Comparison of ENCODE assay signal across 9 mouse cellular contexts in the genomic region with DNA sequence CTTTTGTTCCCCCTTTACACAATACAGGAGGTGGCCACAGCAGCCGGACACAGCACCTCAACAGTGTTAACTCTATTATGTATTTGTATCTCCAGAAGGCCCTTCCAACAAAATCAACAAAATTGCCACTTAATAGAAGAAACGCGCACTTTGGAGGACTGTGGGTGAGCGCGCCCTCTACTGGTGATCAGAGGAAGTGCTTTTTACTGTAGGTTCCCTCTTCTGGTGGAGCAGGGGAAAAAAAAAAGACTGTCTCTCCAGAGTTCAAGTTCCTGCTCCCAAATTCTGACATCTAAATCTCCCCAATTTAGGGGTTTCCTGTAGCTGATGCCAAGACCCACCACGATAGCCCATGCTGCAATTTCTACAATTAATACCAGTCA. TPM values are rescaled to one million over a fixed set of nuclear protein-coding genes. Genes with fewer than 3 reads are reported as not detected.
DNase-seq lines count a peak whose midpoint lies in the region; ATAC-seq and TF ChIP-seq lines count a peak whose summit lies in the region.
"Had no signal": no experiment of that assay in that cellular context is flagged by ENCODE, and none has a peak within 500 bp of the region (broad histone marks: within the 10 kb centered on the region; RNA-seq: fewer than 3 reads in every experiment).

No protein-coding gene starts in this region.

- peaks cover 2% of the 10 kb centered on the region; the same call in 1 of the 2 replicates for H3K4me1 ChIP-seq in lung, postnatal 0 days (ENCODE audit: insufficient read depth, low read depth, low read length)

- no peak for TF ChIP-seq EP300 in lung, postnatal 0 days (IDR thresholded peaks at IDR 0.05)

- ATAC-seq in common myeloid progenitor, adult 5-6 weeks (replicated peaks; ENCODE audit: low read depth, poor library complexity, severe bottlenecking), result peak; percentile 88
- peak; percentile 30; the same call in 1 of the 2 replicates for ATAC-seq in lung, postnatal 0 days

- 1% methylated on average over 6 of the region's 6 CpGs for WGBS in lung, postnatal 0 days

- no peak overlapping the region for H3K27ac ChIP-seq in lung, postnatal 0 days (ENCODE audit: low read length)
- H3K27ac ChIP-seq: liver, embryonic 15.5 days had no signal

- H3K9me3 ChIP-seq in lung, postnatal 0 days (ENCODE audit: low read length), result no peaks in the 10 kb centered on the region
- H3K9me3 ChIP-seq: liver, embryonic 15.5 days had no signal

- peak overlapping the region; percentile 29; the same call in 1 of the 2 replicates for H3K4me2 ChIP-seq in lung, postnatal 0 days (replicated peaks; ENCODE audit: low read depth, low read length)
- H3K4me2 ChIP-seq: liver, embryonic 15.5 days had no signal

- H3K4me3 ChIP-seq in lung, postnatal 0 days (ENCODE audit: low read depth, low read length), result no peak overlapping the region
- H3K4me3 ChIP-seq: liver, embryonic 15.5 days had no signal

- no peaks in the 10 kb centered on the region for H3K36me3 ChIP-seq in lung, postnatal 0 days (ENCODE audit: insufficient read depth, low read length)
- H3K36me3 ChIP-seq: liver, embryonic 15.5 days had no signal

- no peak overlapping the region for H3K9ac ChIP-seq in lung, postnatal 0 days (replicated peaks; ENCODE audit: low read depth)
- H3K9ac ChIP-seq: liver, embryonic 15.5 days had no signal

- TF ChIP-seq CTCF in lung, postnatal 0 days (IDR thresholded peaks at IDR 0.05), result peak; percentile 98

- DNase-seq in CD4-positive helper T cell, adult 2 months (ENCODE audit: low read depth, low spot score), result peak; percentile 78
- DNase-seq in T-cell, adult 2 months (ENCODE audit: low spot score), result peak; percentile 72
- DNase-seq in gastrocnemius, postnatal 4 days (ENCODE audit: low spot score in 2 of 2), result peak; percentile 50 to 76
- DNase-seq in layer of hippocampus, adult 11-12 months (ENCODE audit: low spot score), result peak; percentile 69
- peak; percentile 88 for DNase-seq in lung, postnatal 0 days (ENCODE audit: low spot score)
- peak; percentile 62 to 85 for DNase-seq in right cerebral cortex, postnatal 10 days (ENCODE audit: low spot score in 2 of 2)
- peak; percentile 55 to 64 for DNase-seq in urinary bladder, postnatal 36 days (ENCODE audit: low spot score in 2 of 2)

- H3K27me3 ChIP-seq in lung, postnatal 0 days (replicated peaks; ENCODE audit: insufficient read depth, low read length), result no peaks in the 10 kb centered on the region
- H3K27me3 ChIP-seq: liver, embryonic 15.5 days had no signal

RNA-seq across cellular contexts. Expression of gene Msi2, which starts 10.2 kb away (rescaled TPM):
- 151 and 179 TPM in 2 replicates for total RNA-seq in common myeloid progenitor, adult 5-6 weeks (2017)
- 100 to 1,000 TPM; 225 to 240 TPM for total RNA-seq in gastrocnemius, postnatal 4 days (2021)
- 12.6 and 13.3 TPM in 2 replicates for polyA plus RNA-seq in lung, postnatal 0 days (2015; fragmentation: Nextera tagmentation; extraction: Ambion mirVana)
